Mouse (Mus musculus) heart, embryonic 15.5 days (tissue): Measurements from ENCODE around the gene Relt. TPM values are rescaled to one million over a fixed set of nuclear protein-coding genes. Genes with fewer than 3 reads are reported as not detected.

Source experiments
- ATAC-seq: fragments of 200-750 bp; cut with Nextera tagmentation; replicated peaks from 2 replicates; pipeline ENCODE4 v1.8.0; 2017; ENCODE audit warnings: low read depth, moderate TSS enrichment; ENCODE audit not compliant: insufficient number of reproducible peaks, insufficient read depth, low FRiP score
- H3K27ac ChIP-seq: fragments of 300-500 bp; sonication (generic); 2 replicates; pipeline ENCODE4 v1.5.1; 2015; ENCODE audit warnings: mild to moderate bottlenecking, inconsistent platforms
- H3K27me3 ChIP-seq: fragments of 300-500 bp; sonication (generic); 2 replicates; pipeline ENCODE4 v1.6.1; 2015; ENCODE audit warnings: inconsistent platforms
- H3K36me3 ChIP-seq: fragments of 300-500 bp; sonication (generic); 2 replicates; pipeline ENCODE4 v1.6.1; 2015; ENCODE audit warnings: mild to moderate bottlenecking, inconsistent platforms
- H3K4me1 ChIP-seq: fragments of 300-500 bp; sonication (generic); replicated peaks from 2 replicates; pipeline ENCODE4 v1.6.1; 2015; ENCODE audit warnings: inconsistent platforms
- H3K4me2 ChIP-seq: fragments of 300-500 bp; sonication (generic); 2 replicates; pipeline ENCODE4 v1.6.1; 2015; ENCODE audit warnings: inconsistent platforms, mild to moderate bottlenecking, moderate library complexity
- H3K4me3 ChIP-seq: fragments of 300-500 bp; sonication (generic); 2 replicates; pipeline ENCODE4 v1.5.1; 2015; ENCODE audit warnings: mild to moderate bottlenecking, inconsistent platforms
- H3K9ac ChIP-seq: fragments of 300-500 bp; sonication (generic); 2 replicates; pipeline ENCODE4 v1.6.1; 2015; ENCODE audit warnings: mild to moderate bottlenecking, inconsistent platforms
- H3K9me3 ChIP-seq: fragments of 300-500 bp; sonication (generic); replicated peaks from 2 replicates; pipeline ENCODE4 v1.6.1; 2016; ENCODE audit warnings: inconsistent platforms
- WGBS: fragments of 180-500 bp; shearing (Covaris S2); methylation state at CpG from one replicate; pipeline ENCODE4 v1.1.7; 2015; ENCODE audit warnings: mixed read lengths; 5-methylcytosine and 5-hydroxymethylcytosine counted together
- polyA plus RNA-seq: library from polyadenylated mRNA; unstranded; fragments of >200 nt; fragmentation: Nextera tagmentation; extraction: Ambion mirVana; gene quantifications from 2 replicates; pipeline ENCODE4 v1.2.1, GENCODE M21; 2015

Gene Relt
- 2.5 and 4.9 TPM in 2 replicates for polyA plus RNA-seq

GRCm38 (mm10) chr7:100862828-100863638 is at the start of gene Relt:
Relt (minus strand) TSS chr7:100863446.
- Histone ChIP-seq H3K36me3 (no peaks in the 10 kb centered on the region), H3K9me3 (no peaks in the 10 kb centered on the region), H3K9ac (peak within 1 kb of the TSS; percentile 88), H3K4me3 (peak within 1 kb of the TSS; percentile 81), H3K27me3 (no peaks in the 10 kb centered on the region), H3K27ac (peak within 1 kb of the TSS; percentile 81), H3K4me1 (peaks cover 39% of the 10 kb centered on the region), H3K4me2 (peak within 1 kb of the TSS; percentile 98)
- 1% methylated on average over 87 of the region's 91 CpGs for WGBS
- ATAC-seq = peak; percentile 90

DNA sequence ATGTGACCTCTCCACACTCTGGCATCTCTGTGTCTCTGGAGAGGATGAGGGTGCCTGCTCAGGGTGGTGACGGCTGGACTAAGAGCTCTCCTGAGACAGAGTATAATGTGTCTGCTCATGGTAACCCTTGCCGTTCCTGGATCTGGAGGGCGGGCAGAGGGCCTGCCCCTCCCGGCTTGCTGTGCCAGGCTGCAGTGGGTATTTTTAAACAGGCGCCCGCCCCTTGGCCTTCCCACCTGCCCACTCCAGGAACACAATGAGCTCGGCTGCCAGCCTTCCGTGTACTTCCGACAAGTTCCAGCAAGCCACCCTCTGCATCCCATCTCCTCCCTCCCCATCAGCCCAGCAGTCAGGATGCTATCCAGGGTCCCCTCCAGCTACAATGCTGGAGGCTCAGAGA is 48.5 kb upstream of the Relt start:
- Histone ChIP-seq H3K4me1 (peaks cover 96% of the 10 kb centered on the region), H3K9ac (no peak overlapping the region), H3K4me2 (peak overlapping the region; percentile 38), H3K27me3 (no peaks in the 10 kb centered on the region), H3K9me3 (no peaks in the 10 kb centered on the region), H3K4me3 (no peak overlapping the region), H3K36me3 (no peaks in the 10 kb centered on the region), H3K27ac (peak overlapping the region; percentile 54)
- ATAC-seq = no peak
- 33% methylated on average over 9 of the region's 9 CpGs for WGBS

DNA sequence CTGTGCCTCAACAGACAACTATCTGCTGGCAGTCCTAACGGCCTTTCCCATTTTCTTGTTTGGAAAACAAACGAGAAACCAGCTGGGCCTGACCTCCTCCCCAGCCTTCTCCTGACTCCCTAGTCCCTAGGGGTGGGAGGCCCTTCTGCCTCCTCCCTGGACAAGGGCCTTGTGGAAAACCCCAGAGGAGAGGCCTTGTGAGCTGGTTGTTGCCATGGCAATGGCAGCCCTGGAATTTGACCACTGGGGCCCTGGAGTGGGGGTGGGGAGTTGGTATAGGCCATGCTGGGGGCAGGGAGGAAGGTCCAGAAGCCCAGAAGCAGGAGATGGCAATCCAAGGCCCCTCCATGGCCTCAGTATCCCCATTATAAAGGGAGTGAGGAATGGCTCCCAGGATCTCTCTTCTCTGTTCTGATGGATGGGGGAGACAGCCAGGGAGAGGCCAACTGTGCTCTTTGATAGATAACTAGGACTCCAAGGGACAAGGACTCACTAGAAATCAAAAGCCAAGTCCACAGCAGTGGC is 48.1 kb upstream of the Relt start:
- H3K36me3 ChIP-seq = no peaks in the 10 kb centered on the region
- H3K27ac ChIP-seq = peak overlapping the region; percentile 54
- H3K9ac ChIP-seq = no peak overlapping the region
- H3K9me3 ChIP-seq = no peaks in the 10 kb centered on the region
- WGBS = 17% methylated on average over 2 of the region's 2 CpGs
- no peak for ATAC-seq
- peak overlapping the region; percentile 38 for H3K4me2 ChIP-seq
- peaks cover 91% of the 10 kb centered on the region for H3K4me1 ChIP-seq
- no peaks in the 10 kb centered on the region for H3K27me3 ChIP-seq
- H3K4me3 ChIP-seq = no peak overlapping the region

- Histone ChIP-seq H3K9ac (no peak overlapping the region), H3K4me2 (no peak overlapping the region), H3K27ac (peak overlapping the region; percentile 68), H3K4me1 (peaks cover 68% of the 10 kb centered on the region), H3K9me3 (no peaks in the 10 kb centered on the region), H3K27me3 (no peaks in the 10 kb centered on the region), H3K36me3 (no peaks in the 10 kb centered on the region), H3K4me3 (no peak overlapping the region)
- WGBS = 47% methylated on average over 8 of the region's 8 CpGs
- ATAC-seq = no peak
Measured at GRCm38 (mm10) chr7:100908567-100908966, 45.3 kb upstream of the Relt start.

DNA sequence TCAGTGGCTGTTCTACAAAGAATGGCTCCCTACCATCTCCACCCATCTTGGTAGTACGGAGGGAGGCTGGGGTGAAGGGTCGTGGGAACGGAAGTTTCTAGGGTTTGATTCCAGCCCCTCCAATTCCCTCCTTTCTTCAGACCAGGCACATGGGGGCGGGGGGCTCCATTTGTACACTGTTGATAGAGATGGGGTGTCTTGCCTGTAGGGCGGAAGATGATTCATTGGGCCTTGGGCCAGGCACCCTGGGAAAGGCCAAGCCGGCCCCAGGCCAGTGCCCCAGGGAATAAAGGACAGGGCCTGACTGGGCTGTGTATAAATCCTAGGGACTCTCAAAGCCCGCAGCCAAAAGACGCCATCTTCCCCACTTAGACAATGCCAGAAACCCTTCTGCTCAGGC is 44.8 kb upstream of the Relt start:
- H3K27ac ChIP-seq = peak overlapping the region; percentile 68
- peak; percentile 22; the same call in 1 of the 2 replicates for ATAC-seq
- H3K9ac ChIP-seq = no peak overlapping the region
- no peaks in the 10 kb centered on the region for H3K36me3 ChIP-seq
- WGBS = 78% methylated on average over 8 of the region's 8 CpGs
- no peaks in the 10 kb centered on the region for H3K27me3 ChIP-seq
- no peak overlapping the region for H3K4me2 ChIP-seq
- peaks cover 63% of the 10 kb centered on the region for H3K4me1 ChIP-seq
- no peaks in the 10 kb centered on the region for H3K9me3 ChIP-seq
- no peak overlapping the region for H3K4me3 ChIP-seq

DNA sequence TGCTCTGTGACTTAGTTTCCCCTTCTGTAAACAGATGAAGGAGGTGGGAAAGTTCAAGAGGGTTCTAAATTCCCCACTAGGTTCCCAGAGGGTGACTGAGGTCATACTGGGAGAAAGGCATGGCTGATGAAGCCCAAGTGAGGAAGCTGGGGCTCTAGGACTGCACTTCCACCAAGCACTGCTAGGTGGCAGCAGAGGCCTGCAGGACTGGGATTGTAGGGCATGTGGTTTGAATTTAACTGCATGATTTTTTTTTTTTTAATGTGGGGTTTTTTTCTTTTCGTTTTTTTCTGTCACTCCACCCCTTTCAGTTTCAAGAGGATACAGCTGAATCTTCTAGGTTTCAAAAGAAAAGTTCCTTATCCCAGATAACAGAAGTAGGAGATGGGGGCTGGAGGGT is 44.0 kb upstream of the Relt start:
- Histone ChIP-seq H3K27ac (peak overlapping the region; percentile 68), H3K4me3 (no peak overlapping the region), H3K27me3 (no peaks in the 10 kb centered on the region), H3K4me1 (peaks cover 56% of the 10 kb centered on the region), H3K9ac (no peak overlapping the region), H3K36me3 (no peaks in the 10 kb centered on the region), H3K4me2 (0 out of 2 replicates have a peak overlapping the region, but pooled peaks have one; percentile 11), H3K9me3 (no peaks in the 10 kb centered on the region)
- ATAC-seq = no peak
- WGBS = 0% methylated on average over 1 of the region's 1 CpGs

- H3K9ac ChIP-seq = no peak overlapping the region
- 86% methylated on average over 10 of the region's 10 CpGs for WGBS
Measured at GRCm38 (mm10) chr7:100906029-100906789, 43.0 kb upstream of the Relt start.

GRCm38 (mm10) chr7:100905037-100905436 is 41.8 kb upstream of the Relt start:
- Histone ChIP-seq H3K27me3 (no peaks in the 10 kb centered on the region), H3K4me3 (no peak overlapping the region), H3K9ac (no peak overlapping the region), H3K9me3 (no peaks in the 10 kb centered on the region), H3K4me2 (no peak overlapping the region), H3K4me1 (peaks cover 34% of the 10 kb centered on the region), H3K36me3 (no peaks in the 10 kb centered on the region), H3K27ac (no peak overlapping the region)
- ATAC-seq = no peak
- WGBS = 44% methylated on average over 7 of the region's 7 CpGs

More at GRCm38 (mm10) chr7:100906029-100906789, 43.0 kb upstream of the Relt start:
- Histone ChIP-seq H3K27me3 (no peaks in the 10 kb centered on the region), H3K4me3 (no peak overlapping the region), H3K4me1 (peaks cover 46% of the 10 kb centered on the region), H3K4me2 (no peak overlapping the region), H3K9me3 (no peaks in the 10 kb centered on the region), H3K36me3 (no peaks in the 10 kb centered on the region), H3K27ac (no peak overlapping the region)
- ATAC-seq = no peak

- peaks cover 30% of the 10 kb centered on the region for H3K4me1 ChIP-seq
- H3K27me3 ChIP-seq = no peaks in the 10 kb centered on the region
- no peaks in the 10 kb centered on the region for H3K36me3 ChIP-seq
- no peak overlapping the region for H3K9ac ChIP-seq
- no peak overlapping the region for H3K4me3 ChIP-seq
- ATAC-seq = no peak
- H3K4me2 ChIP-seq = no peak overlapping the region
- H3K27ac ChIP-seq = no peak overlapping the region
- H3K9me3 ChIP-seq = no peaks in the 10 kb centered on the region
- WGBS = 60% methylated on average over 5 of the region's 5 CpGs
Measured at GRCm38 (mm10) chr7:100904612-100905011, 41.4 kb upstream of the Relt start.

DNA sequence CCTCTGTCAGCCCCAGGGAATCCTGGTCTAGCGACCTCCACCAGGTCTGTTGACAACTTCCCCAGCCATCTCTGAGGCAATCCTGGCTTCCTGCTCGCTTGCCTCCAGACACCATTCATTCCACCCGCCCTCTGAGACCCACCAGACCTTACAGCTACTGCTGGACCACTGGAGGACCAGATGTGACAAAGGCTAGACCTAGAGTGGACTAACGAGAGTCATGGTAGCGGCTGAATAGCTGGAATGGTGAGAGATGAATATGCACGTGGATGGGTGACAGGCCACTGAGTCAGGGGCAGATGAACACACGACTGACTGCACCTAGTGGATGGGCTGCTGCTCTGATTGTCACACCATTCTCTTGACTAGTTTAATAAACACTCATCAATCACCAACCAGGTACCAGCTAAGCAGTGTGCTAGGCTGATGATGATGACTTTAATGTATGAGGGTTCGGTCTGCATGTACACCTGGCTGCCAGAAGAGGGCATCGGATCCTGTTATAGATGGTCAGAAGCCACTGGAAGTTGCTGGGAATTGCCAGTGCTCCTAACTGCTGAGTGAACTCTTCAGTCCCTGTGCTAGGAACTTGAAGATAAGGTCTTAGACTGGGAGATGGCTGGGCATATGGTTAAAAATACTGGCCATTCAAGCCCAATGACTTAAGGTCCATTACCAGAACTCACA is 39.3 kb upstream of the Relt start:
- H3K27ac ChIP-seq = no peak overlapping the region
- no peak overlapping the region for H3K9ac ChIP-seq
- WGBS = 72% methylated on average over 9 of the region's 9 CpGs
- peaks cover 9% of the 10 kb centered on the region for H3K4me1 ChIP-seq
- H3K4me3 ChIP-seq = no peak overlapping the region
- ATAC-seq = no peak
- no peaks in the 10 kb centered on the region for H3K9me3 ChIP-seq
- H3K36me3 ChIP-seq = no peaks in the 10 kb centered on the region
- no peak overlapping the region for H3K4me2 ChIP-seq
- no peaks in the 10 kb centered on the region for H3K27me3 ChIP-seq

GRCm38 (mm10) chr7:100897828-100898227 is 34.6 kb upstream of the Relt start:
- Histone ChIP-seq H3K27me3 (no peaks in the 10 kb centered on the region), H3K4me2 (no peak overlapping the region), H3K36me3 (no peaks in the 10 kb centered on the region), H3K9me3 (no peaks in the 10 kb centered on the region), H3K27ac (no peak overlapping the region), H3K4me3 (no peak overlapping the region), H3K4me1 (peaks cover 27% of the 10 kb centered on the region), H3K9ac (no peak overlapping the region)
- WGBS = 72% methylated on average over 5 of the region's 5 CpGs
- no peak for ATAC-seq
